Mouse (Mus musculus) ES-E14 (cell line): ENCODE results near the gene Upk1b. TPM values are rescaled to one million over a fixed set of nuclear protein-coding genes. Genes with fewer than 3 reads are reported as not detected.

ENCODE experiments used
- DNase-seq: peaks from one replicate; pipeline ENCODE4 v3.0.0-alpha.2; 2013; ENCODE audit warnings: low read depth, low spot score
- H3K27ac ChIP-seq: 2 replicates; pipeline ENCODE4 v1.5.1; 2012; ENCODE audit warnings: low read depth, mild to moderate bottlenecking, low read length, moderate library complexity, mixed read lengths; ENCODE audit not compliant: poor library complexity, insufficient read depth, severe bottlenecking
- H3K36me3 ChIP-seq: 2 replicates; pipeline ENCODE4 v1.6.1; 2012; ENCODE audit warnings: mild to moderate bottlenecking, low read length, moderate library complexity, mixed read lengths; ENCODE audit not compliant: control insufficient read depth, poor library complexity, insufficient read depth, severe bottlenecking
- H3K4me1 ChIP-seq, 2 experiments: fragments of 150-350 bp in 1 of 2; sonication (generic) in 1 of 2; 2 replicates each; pipeline ENCODE4 v1.6.1; 2012; ENCODE audit warnings: low read length in 2 of 2, mild to moderate bottlenecking in 1 of 2, mixed read lengths in 1 of 2; ENCODE audit not compliant: control insufficient read depth in 2 of 2, insufficient read depth in 2 of 2, poor library complexity in 1 of 2
- H3K4me3 ChIP-seq, 2 experiments: fragments of 150-350 bp in 1 of 2; sonication (generic) in 1 of 2; 2 replicates each; pipeline ENCODE4 v1.5.1; 2012; ENCODE audit warnings: low read length in 2 of 2, low read depth in 1 of 2, mild to moderate bottlenecking in 1 of 2, mixed read lengths in 1 of 2; ENCODE audit not compliant: insufficient read depth in 1 of 2, poor library complexity in 1 of 2, severe bottlenecking in 1 of 2
- H3K9ac ChIP-seq: 2 replicates; pipeline ENCODE4 v1.6.1; 2012; ENCODE audit warnings: low read depth, mild to moderate bottlenecking, low read length, mixed read lengths; ENCODE audit not compliant: poor library complexity, insufficient read depth, severe bottlenecking
- H3K9me3 ChIP-seq: fragments of 150-350 bp; sonication (generic); 2 replicates; pipeline ENCODE4 v1.6.1; 2012; ENCODE audit warnings: low read depth, mild to moderate bottlenecking, low read length; ENCODE audit not compliant: control insufficient read depth, insufficient read depth
- CHD2 ChIP-seq: IDR thresholded peaks from 2 replicates; pipeline ENCODE4 v1.6.1; 2014; ENCODE audit warnings: mild to moderate bottlenecking, low read depth, low read length, inconsistent platforms
- HCFC1 ChIP-seq: IDR thresholded peaks from 2 replicates; pipeline ENCODE4 v1.6.1; 2012; ENCODE audit warnings: low read length, inconsistent platforms, borderline replicate concordance; ENCODE audit not compliant: insufficient read depth
- MAFK ChIP-seq: IDR thresholded peaks from 2 replicates; pipeline ENCODE4 v1.6.1; 2014; ENCODE audit warnings: mild to moderate bottlenecking, low read depth, low read length, inconsistent platforms; ENCODE audit not compliant: insufficient read depth
- ZC3H11A ChIP-seq: IDR thresholded peaks from 2 replicates; pipeline ENCODE4 v1.6.1; 2012; ENCODE audit warnings: low read depth, mild to moderate bottlenecking, inconsistent platforms, low read length, borderline replicate concordance
- ZNF384 ChIP-seq: IDR thresholded peaks from 2 replicates; pipeline ENCODE4 v1.6.1; 2012; ENCODE audit warnings: low read depth, low read length, inconsistent platforms
- in situ Hi-C, 2 experiments: fragments of 600-800 bp; cut with MboI; formaldehyde crosslinking; loops; one replicate each; pipeline ENCODE4 v1.15.1; 2025; ENCODE audit warnings: low sequenced_read_pairs in 2 of 2, inconsistent platforms in 1 of 2; ENCODE audit not compliant: unreplicated experiment in 2 of 2
- total RNA-seq: library from RNA; depleted of rRNA; stranded (reverse); fragments of 300-350 nt; gene quantifications from 2 replicates; pipeline ENCODE4 v1.2.3, GENCODE M21; 2012

The Upk1b gene
- total RNA-seq, 1 experiment, result 0.85 TPM

GRCm38 (mm10) chr16:38798957-38799450, 1.1 kb downstream of the Upk1b start:
- no peak overlapping the region for H3K27ac ChIP-seq
- H3K9ac ChIP-seq, result no peak overlapping the region
- peaks cover 0 to 1% of the 10 kb centered on the region in 2 experiments; a peak in 1 of 4 replicates for H3K4me1 ChIP-seq
- in situ Hi-C loops, result no loop called here
- H3K36me3 ChIP-seq, result no peaks in the 10 kb centered on the region
- H3K4me3 ChIP-seq, result no peak overlapping the region
- TF ChIP-seq CHD2 (no peak), MAFK (no peak), ZC3H11A (no peak), ZNF384 (no peak), HCFC1 (no peak)
- DNase-seq, result no peak
- no peaks in the 10 kb centered on the region for H3K9me3 ChIP-seq

- Histone ChIP-seq H3K4me3 (no peak overlapping the region), H3K27ac (no peak overlapping the region)
Measured at GRCm38 (mm10) chr16:38793120-38793519, 7.0 kb downstream of the Upk1b start.

DNA sequence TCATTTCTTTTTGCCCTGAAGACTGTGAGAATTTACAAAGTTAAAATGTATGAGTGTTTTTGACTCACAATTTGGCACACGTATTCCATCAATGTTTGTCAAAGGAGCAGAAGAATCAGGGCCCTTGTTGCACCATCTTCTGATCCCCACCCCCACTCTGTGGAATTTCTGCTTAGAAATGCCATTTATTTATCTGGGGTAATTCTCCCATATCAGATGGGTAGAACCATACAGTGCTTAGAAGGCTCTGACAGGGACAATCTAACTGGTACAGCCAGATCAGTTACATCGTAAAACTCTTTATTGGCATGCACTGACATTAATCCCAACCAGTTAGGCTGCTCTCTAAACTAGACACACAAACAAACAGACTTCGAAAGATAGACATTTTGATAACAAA, 10.2 kb downstream of the Upk1b start:
- H3K4me1 ChIP-seq, result no peaks in the 10 kb centered on the region
- H3K4me3 ChIP-seq, result no peak overlapping the region
- no peak overlapping the region for H3K9ac ChIP-seq
- DNase-seq, result no peak
- no peaks in the 10 kb centered on the region for H3K9me3 ChIP-seq
- in situ Hi-C loops, result no loop called here
- H3K36me3 ChIP-seq, result no peaks in the 10 kb centered on the region
- no peak overlapping the region for H3K27ac ChIP-seq
- TF ChIP-seq ZC3H11A (no peak), ZNF384 (no peak), CHD2 (no peak), HCFC1 (no peak), MAFK (no peak)

More at GRCm38 (mm10) chr16:38793120-38793519, 7.0 kb downstream of the Upk1b start:
- Histone ChIP-seq H3K36me3 (no peaks in the 10 kb centered on the region), H3K9ac (no peak overlapping the region), H3K9me3 (no peaks in the 10 kb centered on the region), H3K4me1 (0 out of 4 replicates have a peak, but pooled peaks cover 0 to under 1% of the 10 kb centered on the region in 2 experiments)
- TF ChIP-seq MAFK (no peak), ZNF384 (no peak), CHD2 (no peak), HCFC1 (no peak), ZC3H11A (no peak)
- DNase-seq, result no peak
- in situ Hi-C loops, result no loop called here

DNA sequence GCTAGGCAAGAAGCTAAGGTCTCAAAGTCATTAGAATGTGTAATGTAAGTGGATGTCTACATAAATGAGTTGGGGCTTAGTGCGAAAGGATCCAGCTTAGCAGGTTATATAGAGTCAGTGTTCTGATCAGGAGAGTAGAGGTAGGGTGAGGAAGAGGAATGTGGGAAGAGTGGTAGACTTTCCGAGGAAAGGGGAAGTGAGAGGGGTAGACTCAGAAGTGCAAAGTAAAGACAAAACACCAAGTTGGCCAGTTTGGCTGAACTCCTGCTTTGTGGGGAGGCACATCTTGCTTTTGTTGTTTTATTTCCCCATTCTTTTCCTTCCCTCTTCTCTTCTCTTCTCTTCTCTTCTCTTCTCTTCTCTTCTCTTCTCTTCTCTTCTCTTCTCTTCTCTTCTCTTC, 11.1 kb downstream of the Upk1b start:
- H3K9me3 ChIP-seq, result no peaks in the 10 kb centered on the region
- no peak overlapping the region for H3K27ac ChIP-seq
- TF ChIP-seq HCFC1 (no peak), CHD2 (no peak), ZC3H11A (no peak), MAFK (no peak), ZNF384 (no peak)
- no peaks in the 10 kb centered on the region for H3K4me1 ChIP-seq
- DNase-seq, result no peak
- no peak overlapping the region for H3K9ac ChIP-seq
- in situ Hi-C loops, result no loop called here
- H3K4me3 ChIP-seq, result no peak overlapping the region
- no peaks in the 10 kb centered on the region for H3K36me3 ChIP-seq

DNA sequence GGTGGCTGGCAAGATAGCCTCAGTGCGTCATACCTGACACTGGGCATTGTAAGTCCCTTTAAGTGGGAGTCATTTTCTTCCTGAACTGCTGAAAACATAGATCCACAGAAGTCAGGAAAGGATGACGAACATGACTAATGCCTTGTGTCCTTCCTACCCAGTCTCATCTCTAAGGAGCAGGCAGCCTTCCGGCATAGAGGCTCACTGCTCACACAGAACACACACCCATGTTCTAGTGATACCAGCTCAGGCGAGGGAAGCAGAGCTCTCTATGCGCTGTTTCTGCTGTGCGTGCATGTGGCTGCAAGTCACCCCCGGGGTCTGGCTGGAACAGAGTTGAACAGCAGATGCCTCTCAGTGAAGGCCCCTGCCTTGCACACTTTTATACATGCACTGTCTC, 14.8 kb downstream of the Upk1b start:
- Histone ChIP-seq H3K4me1 (no peaks in the 10 kb centered on the region), H3K9ac (no peak overlapping the region), H3K36me3 (no peaks in the 10 kb centered on the region), H3K4me3 (no peak overlapping the region), H3K9me3 (no peaks in the 10 kb centered on the region), H3K27ac (no peak overlapping the region)
- in situ Hi-C loops, result no loop called here
- DNase-seq, result no peak
- no peak for TF ChIP-seq ZNF384
- no peak for TF ChIP-seq CHD2
- no peak for TF ChIP-seq HCFC1
- TF ChIP-seq MAFK, result no peak
- TF ChIP-seq ZC3H11A, result no peak
